Mouse (Mus musculus) neural tube, embryonic 13.5 days (tissue): ENCODE measurements at regions not wholly inside any gene's neighbourhood (a gene's known extent, or its start where the extent isn't known, plus 50 kb on each side); places are given as distances from the start of the nearest gene placed in this dataset.

Experiments used
- ATAC-seq: fragments of 200-750 bp; cut with Nextera tagmentation; 2 replicates; pipeline ENCODE4 v1.8.0; 2017; ENCODE audit warnings: low read depth, mild to moderate bottlenecking, moderate TSS enrichment, moderate library complexity
- H3K27ac ChIP-seq: fragments of 300-500 bp; sonication (generic); replicated peaks from 2 replicates; pipeline ENCODE4 v1.5.1; 2015; ENCODE audit warnings: moderate library complexity, mild to moderate bottlenecking, inconsistent platforms
- H3K27me3 ChIP-seq: fragments of 300-500 bp; sonication (generic); 2 replicates; pipeline ENCODE4 v1.6.1; 2015; ENCODE audit warnings: mild to moderate bottlenecking, inconsistent platforms
- H3K36me3 ChIP-seq: fragments of 300-500 bp; sonication (generic); 2 replicates; pipeline ENCODE4 v1.6.1; 2015; ENCODE audit warnings: mild to moderate bottlenecking, inconsistent platforms
- H3K4me1 ChIP-seq: fragments of 300-500 bp; sonication (generic); replicated peaks from 2 replicates; pipeline ENCODE4 v1.6.1; 2015; ENCODE audit warnings: inconsistent platforms
- H3K4me2 ChIP-seq: fragments of 300-500 bp; sonication (generic); 2 replicates; pipeline ENCODE4 v1.6.1; 2015; ENCODE audit warnings: inconsistent platforms, mild to moderate bottlenecking, moderate library complexity
- H3K4me3 ChIP-seq: fragments of 300-500 bp; sonication (generic); 2 replicates; pipeline ENCODE4 v1.5.1; 2015; ENCODE audit warnings: mild to moderate bottlenecking, inconsistent platforms
- H3K9ac ChIP-seq: fragments of 300-500 bp; sonication (generic); 2 replicates; pipeline ENCODE4 v1.6.1; 2015; ENCODE audit warnings: moderate library complexity, mild to moderate bottlenecking, inconsistent platforms
- H3K9me3 ChIP-seq: fragments of 300-500 bp; sonication (generic); 2 replicates; pipeline ENCODE4 v1.6.1; 2016; ENCODE audit warnings: inconsistent platforms
- WGBS: fragments of 180-500 bp; shearing (Covaris S2); methylation state at CpG from one replicate; pipeline ENCODE4 v1.1.7; 2015; 5-methylcytosine and 5-hydroxymethylcytosine counted together

DNA sequence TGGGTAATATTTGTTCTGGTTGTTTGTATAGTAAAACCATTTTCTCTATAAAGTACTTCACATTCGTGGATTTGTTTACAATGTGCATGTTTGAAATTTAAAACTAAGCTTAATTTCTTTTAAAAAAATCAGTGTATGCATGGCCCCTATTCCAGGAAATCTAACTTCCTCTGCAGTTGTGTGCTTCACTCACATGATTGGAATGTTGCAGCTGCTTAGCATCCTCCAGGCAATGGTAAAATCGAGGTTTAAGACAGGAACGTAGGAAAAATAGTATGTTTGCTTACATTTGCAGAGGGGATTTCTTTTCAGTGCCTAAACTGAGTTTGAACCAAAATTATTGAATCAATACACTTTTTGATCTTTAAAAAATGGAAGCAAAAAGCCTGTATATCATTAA is 217.5 kb downstream of the Ptprc start:
- Histone ChIP-seq H3K27ac (no peak overlapping the region), H3K4me3 (no peak overlapping the region), H3K36me3 (peaks cover 18% of the 10 kb centered on the region), H3K9me3 (no peaks in the 10 kb centered on the region), H3K4me2 (no peak overlapping the region), H3K9ac (no peak overlapping the region), H3K27me3 (no peaks in the 10 kb centered on the region), H3K4me1 (peaks cover 5% of the 10 kb centered on the region)
- 88% methylated on average over 3 of the region's 3 CpGs for WGBS
- no peak for ATAC-seq

DNA sequence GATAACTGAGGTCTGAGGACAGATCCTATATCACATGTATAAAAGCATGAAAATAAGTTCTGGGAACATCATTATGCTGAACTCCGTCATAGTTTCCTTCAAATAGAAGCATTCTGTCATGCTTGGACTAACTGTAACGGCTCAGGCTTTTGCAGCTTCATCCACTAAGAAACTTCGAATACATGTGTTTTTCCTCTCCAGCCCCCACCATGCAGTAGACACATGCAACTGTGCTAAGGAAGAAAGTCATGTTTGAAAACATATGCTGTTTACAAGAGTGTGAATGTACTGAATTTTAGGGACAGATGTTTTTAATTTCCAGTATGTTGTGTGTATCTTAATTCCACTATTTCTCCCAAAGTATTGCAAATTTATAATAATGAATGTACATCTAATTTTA is 219.5 kb downstream of the Ptprc start:
- WGBS, result 77% methylated on average over 3 of the region's 3 CpGs
- H3K4me3 ChIP-seq, result no peak overlapping the region
- no peak for ATAC-seq

DNA sequence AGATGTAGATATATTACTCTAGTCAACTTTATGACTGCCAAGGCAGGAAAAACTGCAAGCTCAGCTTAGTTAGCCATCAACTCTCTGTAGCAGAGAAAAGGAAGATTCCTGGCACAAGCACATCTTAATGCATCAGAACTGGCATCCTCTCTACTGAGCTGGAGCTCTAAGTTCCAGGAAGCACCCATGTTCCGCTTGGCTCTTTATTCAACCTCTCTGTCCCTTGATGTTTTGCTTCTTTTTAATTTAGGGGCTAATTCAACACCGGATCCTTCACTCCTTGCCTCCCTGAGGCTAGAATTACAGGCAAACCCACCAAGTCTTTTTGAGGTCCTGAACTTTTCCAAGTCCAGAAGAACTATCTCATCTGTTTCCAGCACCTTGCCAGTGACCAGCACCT is 220.4 kb downstream of the Ptprc start:
- Histone ChIP-seq H3K36me3 (0 out of 2 replicates have a peak, but pooled peaks cover 3% of the 10 kb centered on the region), H3K9ac (no peak overlapping the region), H3K27me3 (no peaks in the 10 kb centered on the region), H3K4me2 (no peak overlapping the region), H3K9me3 (no peaks in the 10 kb centered on the region), H3K4me3 (no peak overlapping the region), H3K4me1 (peaks cover 26% of the 10 kb centered on the region), H3K27ac (no peak overlapping the region)
- ATAC-seq, result no peak
- WGBS, result 74% methylated on average over 2 of the region's 2 CpGs

More for the DNA sequence above, 219.5 kb downstream of the Ptprc start:
- Histone ChIP-seq H3K9me3 (no peaks in the 10 kb centered on the region), H3K36me3 (peaks cover 7% of the 10 kb centered on the region), H3K4me1 (peaks cover 20% of the 10 kb centered on the region), H3K27me3 (no peaks in the 10 kb centered on the region), H3K27ac (no peak overlapping the region), H3K4me2 (no peak overlapping the region), H3K9ac (no peak overlapping the region)

DNA sequence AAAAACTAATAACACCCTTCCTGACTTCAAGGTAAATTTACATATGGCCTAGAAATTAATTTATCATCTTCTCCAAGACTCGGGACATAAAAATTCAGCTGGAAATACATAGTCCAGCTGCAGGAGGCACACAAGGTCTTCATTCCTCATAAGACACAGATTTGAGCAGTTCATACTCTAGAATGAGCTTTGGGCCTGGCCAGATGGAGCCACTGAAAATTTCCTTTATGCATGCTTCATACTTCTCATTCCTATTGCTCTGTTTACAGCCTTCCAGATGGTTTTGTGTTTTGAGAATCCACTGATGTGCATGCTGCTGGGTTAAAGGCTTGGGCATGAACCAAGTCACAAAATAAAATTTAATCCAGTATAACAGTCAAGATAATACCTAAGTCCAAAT is 222.1 kb downstream of the Ptprc start:
- Histone ChIP-seq H3K4me2 (no peak overlapping the region), H3K4me1 (peaks cover 35% of the 10 kb centered on the region), H3K9me3 (no peaks in the 10 kb centered on the region), H3K4me3 (no peak overlapping the region), H3K9ac (no peak overlapping the region), H3K27me3 (no peaks in the 10 kb centered on the region), H3K36me3 (0 out of 2 replicates have a peak, but pooled peaks cover 3% of the 10 kb centered on the region), H3K27ac (peak overlapping the region; percentile 42; the same call in 1 of the 2 replicates)
- 57% methylated on average over 1 of the region's 1 CpGs for WGBS
- no peak for ATAC-seq

DNA sequence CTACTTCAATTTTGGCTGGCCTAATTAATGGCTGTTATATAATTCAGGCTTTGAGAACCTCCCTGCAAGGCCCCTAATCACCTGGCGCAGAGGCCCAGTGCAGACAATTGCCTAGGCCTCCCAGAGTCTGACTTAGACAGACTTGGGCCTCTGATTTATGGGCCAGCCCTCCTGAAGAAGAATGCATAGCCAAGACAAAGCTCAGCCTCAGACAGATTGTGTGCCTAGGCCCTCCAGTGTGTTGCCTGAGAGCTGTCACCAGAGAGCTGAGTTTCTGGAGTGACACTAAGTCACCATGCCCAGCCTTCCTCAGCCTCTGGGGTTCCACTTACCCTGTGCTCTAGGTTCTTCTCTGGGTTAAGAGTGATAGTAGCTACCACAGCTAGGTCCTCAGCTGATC is 222.7 kb downstream of the Ptprc start:
- peak overlapping the region; percentile 66 for H3K27ac ChIP-seq
- 0 out of 2 replicates have a peak, but pooled peaks cover 3% of the 10 kb centered on the region for H3K36me3 ChIP-seq
- no peak overlapping the region for H3K4me3 ChIP-seq
- H3K9me3 ChIP-seq, result no peaks in the 10 kb centered on the region
- peak; percentile 84 for ATAC-seq
- H3K4me2 ChIP-seq, result no peak overlapping the region
- H3K4me1 ChIP-seq, result peaks cover 35% of the 10 kb centered on the region
- H3K27me3 ChIP-seq, result no peaks in the 10 kb centered on the region
- WGBS, result 44% methylated on average over 1 of the region's 1 CpGs
- no peak overlapping the region for H3K9ac ChIP-seq

DNA sequence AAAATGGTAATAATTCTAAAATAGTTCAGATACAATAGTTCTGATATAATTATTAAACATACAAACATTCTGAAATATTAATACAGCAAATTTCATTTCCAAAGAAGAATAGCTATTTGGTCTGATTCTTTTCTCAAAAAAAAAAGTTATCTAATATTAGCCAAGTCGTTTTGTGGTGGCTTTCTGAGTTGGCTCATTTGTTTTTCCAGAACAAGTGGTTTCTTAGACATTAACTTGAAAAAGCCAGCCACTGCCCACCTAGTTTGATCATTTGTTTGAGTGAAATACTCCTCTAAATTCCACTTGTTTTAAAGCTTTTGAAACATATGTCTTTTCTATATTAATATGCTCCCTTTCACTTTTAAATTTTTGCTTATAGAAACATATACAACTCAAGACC is 227.6 kb downstream of the Ptprc start:
- Histone ChIP-seq H3K27ac (no peak overlapping the region), H3K4me3 (no peak overlapping the region), H3K9ac (no peak overlapping the region), H3K4me2 (no peak overlapping the region), H3K9me3 (no peaks in the 10 kb centered on the region), H3K27me3 (no peaks in the 10 kb centered on the region), H3K4me1 (peaks cover 30% of the 10 kb centered on the region), H3K36me3 (peaks cover 20% of the 10 kb centered on the region)
- ATAC-seq, result no peak
- 62% methylated on average over 1 of the region's 1 CpGs for WGBS

DNA sequence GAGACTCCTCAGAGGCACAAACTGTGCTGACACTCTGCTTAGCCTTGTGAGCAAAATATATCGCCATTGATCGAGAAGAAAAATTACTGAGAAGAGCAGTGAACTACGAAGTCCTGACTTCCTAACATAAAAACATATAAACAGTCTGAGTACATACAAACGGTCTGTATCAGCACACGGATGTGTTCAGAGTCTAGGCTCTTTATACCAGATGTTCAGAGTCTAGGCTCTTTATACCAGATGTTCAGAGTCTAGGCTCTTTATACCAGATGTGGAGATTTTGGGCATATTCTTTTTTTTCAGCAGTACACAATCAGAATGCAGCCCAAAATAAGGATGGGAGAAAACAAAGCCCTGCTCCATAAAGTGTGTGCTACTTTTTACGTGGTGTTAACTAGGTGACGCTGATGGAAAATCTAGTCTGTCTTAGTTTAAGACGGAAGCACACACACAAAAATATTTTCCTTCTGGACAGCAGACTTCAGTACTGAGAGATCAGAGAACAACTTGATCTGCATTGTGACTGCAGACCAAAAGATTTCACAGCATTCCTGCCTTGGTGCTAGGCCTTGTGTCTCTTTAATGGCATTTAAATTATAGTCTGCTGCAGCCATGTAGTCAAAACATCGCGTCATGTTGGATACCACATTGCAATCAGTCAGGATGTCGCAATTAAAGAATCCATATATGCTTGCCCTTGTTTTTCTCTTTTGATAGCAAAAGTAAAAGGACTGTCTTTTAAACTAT is 233.6 kb downstream of the Ptprc start:
- H3K27me3 ChIP-seq, result no peaks in the 10 kb centered on the region
- no peaks in the 10 kb centered on the region for H3K9me3 ChIP-seq
- 80% methylated on average over 11 of the region's 11 CpGs for WGBS
- no peaks in the 10 kb centered on the region; the same call in 1 of the 2 replicates for H3K4me1 ChIP-seq
- no peak overlapping the region for H3K4me3 ChIP-seq
- no peak overlapping the region for H3K4me2 ChIP-seq
- no peak for ATAC-seq
- no peak overlapping the region for H3K9ac ChIP-seq
- H3K36me3 ChIP-seq, result peaks cover 37% of the 10 kb centered on the region
- 0 out of 2 replicates have a peak overlapping the region, but pooled peaks have one; percentile 28 for H3K27ac ChIP-seq

DNA sequence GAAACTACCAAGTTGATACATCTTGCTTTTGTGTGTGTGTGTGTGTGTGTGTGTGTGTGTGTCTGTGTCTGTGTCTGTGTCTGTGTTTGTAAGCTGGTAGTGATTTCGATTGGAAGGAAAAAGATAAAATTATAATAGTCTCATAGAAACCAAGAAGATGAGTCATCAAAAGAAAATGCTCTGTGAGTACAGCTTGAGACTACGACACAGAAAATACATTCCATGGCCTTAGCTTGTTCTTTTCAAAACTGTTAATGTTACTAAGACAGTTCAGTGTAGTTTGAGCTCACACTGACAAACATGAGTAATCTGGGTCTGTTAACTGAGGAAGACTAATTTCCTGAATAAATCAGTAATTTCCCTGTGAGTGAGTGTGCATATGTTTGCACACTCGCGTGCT is 239.8 kb downstream of the Ptprc start:
- H3K9ac ChIP-seq, result no peak overlapping the region
- no peak overlapping the region for H3K4me2 ChIP-seq
- no peaks in the 10 kb centered on the region for H3K27me3 ChIP-seq
- H3K4me1 ChIP-seq, result peaks cover 9% of the 10 kb centered on the region; the same call in 1 of the 2 replicates
- no peak overlapping the region for H3K4me3 ChIP-seq
- peaks cover 55% of the 10 kb centered on the region for H3K36me3 ChIP-seq
- no peak for ATAC-seq
- 81% methylated on average over 4 of the region's 4 CpGs for WGBS
- H3K27ac ChIP-seq, result no peak overlapping the region
- H3K9me3 ChIP-seq, result no peaks in the 10 kb centered on the region

DNA sequence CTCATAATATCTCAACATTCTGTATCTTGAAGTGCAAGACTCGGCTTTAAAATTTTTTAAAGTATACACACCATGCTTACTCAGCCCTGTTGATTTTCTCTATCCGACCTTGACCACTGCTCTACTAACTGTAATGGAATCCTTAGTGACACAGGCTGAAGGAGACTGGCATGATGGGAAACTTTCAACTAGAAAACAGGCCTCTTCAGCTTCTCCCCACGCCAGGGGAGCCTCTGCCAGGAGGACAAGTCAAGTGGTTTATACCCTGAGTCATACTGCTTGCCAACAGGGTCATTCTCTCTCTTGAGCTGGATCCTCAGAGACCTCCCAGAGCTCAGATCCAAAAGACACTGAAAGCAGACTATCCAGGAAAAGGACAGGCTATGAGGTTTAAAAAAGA is 245.7 kb downstream of the Ptprc start:
- peaks cover 57% of the 10 kb centered on the region for H3K4me1 ChIP-seq
- no peak for ATAC-seq
- WGBS, result 85% methylated on average over 3 of the region's 3 CpGs

DNA sequence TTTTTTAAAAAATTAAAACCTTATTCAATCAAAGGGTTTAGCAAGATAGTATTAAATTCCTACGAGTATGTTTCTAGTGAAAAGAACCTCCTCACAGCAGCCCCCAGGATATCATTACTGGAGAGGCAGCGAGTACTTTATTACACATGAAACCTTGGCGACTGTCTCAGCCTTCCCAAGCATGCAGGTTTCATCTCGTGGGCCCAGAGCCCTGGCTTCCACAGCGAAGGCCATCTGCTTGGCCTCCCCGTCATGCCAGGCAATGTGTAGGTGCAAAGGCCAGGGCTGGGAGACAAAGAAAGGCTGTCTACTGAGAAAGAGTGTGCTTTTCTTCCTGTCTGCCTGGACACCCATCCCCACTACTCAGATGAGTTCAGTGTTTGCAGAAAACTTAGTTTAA is 247.0 kb downstream of the Ptprc start:
- Histone ChIP-seq H3K9me3 (no peaks in the 10 kb centered on the region), H3K4me2 (peak overlapping the region; percentile 39), H3K4me3 (no peak overlapping the region), H3K27me3 (no peaks in the 10 kb centered on the region), H3K27ac (peak overlapping the region; percentile 90), H3K36me3 (peaks cover 27% of the 10 kb centered on the region), H3K4me1 (peaks cover 69% of the 10 kb centered on the region), H3K9ac (peak overlapping the region; percentile 51)
- 12% methylated on average over 6 of the region's 6 CpGs for WGBS
- ATAC-seq, result peak; percentile 77

More for the DNA sequence above, 245.7 kb downstream of the Ptprc start:
- Histone ChIP-seq H3K4me2 (no peak overlapping the region), H3K4me3 (no peak overlapping the region), H3K9me3 (no peaks in the 10 kb centered on the region), H3K27ac (peak overlapping the region; percentile 90), H3K27me3 (no peaks in the 10 kb centered on the region), H3K36me3 (peaks cover 40% of the 10 kb centered on the region), H3K9ac (no peak overlapping the region)

DNA sequence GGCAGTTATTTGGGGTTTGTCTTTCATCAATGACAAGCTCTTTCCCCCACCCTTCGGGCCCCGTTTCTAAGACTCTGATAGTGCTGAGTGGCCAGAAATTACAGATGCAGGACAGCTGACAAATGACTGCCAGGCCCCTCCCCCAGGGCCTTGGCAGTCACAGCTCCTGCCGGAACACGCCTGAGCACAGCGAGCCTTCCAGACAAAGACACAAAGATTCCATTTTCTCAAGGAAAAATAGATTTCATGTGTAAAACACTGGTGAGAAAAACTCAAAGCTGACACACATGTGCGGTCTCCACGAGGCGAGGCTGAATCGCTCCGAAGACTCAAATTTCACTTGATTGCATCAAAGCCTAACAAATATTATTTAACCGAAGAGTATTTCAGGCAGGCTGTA is 247.6 kb downstream of the Ptprc start:
- Histone ChIP-seq H3K27me3 (no peaks in the 10 kb centered on the region), H3K9me3 (no peaks in the 10 kb centered on the region), H3K4me2 (peak overlapping the region; percentile 39), H3K4me3 (no peak overlapping the region), H3K36me3 (peaks cover 22% of the 10 kb centered on the region), H3K27ac (peak overlapping the region; percentile 90), H3K4me1 (peaks cover 69% of the 10 kb centered on the region), H3K9ac (peak overlapping the region; percentile 51)
- WGBS, result 9% methylated on average over 11 of the region's 11 CpGs
- peak; percentile 89 for ATAC-seq

DNA sequence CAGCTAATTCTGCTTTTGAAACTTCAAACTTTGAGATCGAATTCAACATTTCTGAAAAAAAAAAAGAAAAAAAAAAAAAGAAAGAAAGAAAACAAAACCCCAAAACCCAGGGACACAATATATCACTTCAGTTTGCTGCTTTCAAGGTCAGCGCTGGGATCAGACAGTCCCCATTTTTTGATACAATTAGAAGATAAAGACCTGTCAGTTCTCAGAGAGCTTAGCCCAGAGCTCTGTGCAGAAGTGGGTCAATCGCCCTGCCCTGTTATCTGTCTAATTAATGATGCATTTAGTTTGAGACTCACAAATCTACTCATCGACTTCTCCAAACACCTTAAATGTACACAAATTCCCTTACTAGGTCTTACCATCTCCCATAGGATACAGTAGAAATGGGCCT is 249.2 kb downstream of the Ptprc start:
- Histone ChIP-seq H3K4me2 (no peak overlapping the region), H3K9me3 (no peaks in the 10 kb centered on the region), H3K9ac (no peak overlapping the region), H3K27me3 (no peaks in the 10 kb centered on the region), H3K4me1 (peaks cover 73% of the 10 kb centered on the region), H3K4me3 (no peak overlapping the region), H3K36me3 (peaks cover 7% of the 10 kb centered on the region), H3K27ac (peak overlapping the region; percentile 90; the same call in 1 of the 2 replicates)
- ATAC-seq, result no peak
- 42% methylated on average over 4 of the region's 4 CpGs for WGBS

DNA sequence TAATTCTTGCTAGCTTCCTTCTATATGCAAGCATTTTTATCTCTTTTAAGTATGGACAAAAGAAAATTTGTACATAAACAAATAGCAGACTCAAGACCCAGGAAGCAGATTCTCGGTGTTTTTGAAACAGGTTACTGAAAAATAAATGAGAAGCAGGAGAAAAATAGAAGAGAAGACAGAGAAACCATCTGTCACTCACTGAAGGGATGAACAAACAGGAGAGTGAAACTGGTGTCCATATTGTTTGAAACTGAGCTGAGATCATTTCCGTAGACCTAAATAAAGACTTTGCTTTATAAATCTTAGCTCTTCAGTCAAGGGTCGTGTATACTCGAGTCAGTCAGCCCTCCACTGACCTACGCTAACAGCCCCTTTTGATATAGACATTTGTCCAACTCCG is 251.4 kb downstream of the Ptprc start:
- Histone ChIP-seq H3K27ac (0 out of 2 replicates have a peak overlapping the region, but pooled peaks have one; percentile 7), H3K4me2 (no peak overlapping the region), H3K4me1 (peaks cover 69% of the 10 kb centered on the region), H3K27me3 (no peaks in the 10 kb centered on the region), H3K9me3 (no peaks in the 10 kb centered on the region), H3K4me3 (no peak overlapping the region), H3K9ac (no peak overlapping the region), H3K36me3 (no peaks in the 10 kb centered on the region)
- WGBS, result 64% methylated on average over 6 of the region's 6 CpGs
- ATAC-seq, result no peak
